Mouse (Mus musculus) embryo, embryonic 9.5 days (tissue): ENCODE data around the gene Xpot.

Experiments
- DNase-seq: peaks from one replicate; pipeline ENCODE4 v3.0.0-alpha.2; 2017; ENCODE audit errors: extremely low spot score

Xpot gene

GRCm38 (mm10) chr10:121626186-121626882 is at the start of gene Xpot:
TSS of gene Xpot (minus strand) at chr10:121626332.
- DNase-seq, result peak; percentile 98

GRCm38 (mm10) chr10:121669103-121669502 is 43.0 kb upstream of the Xpot start:
- no peak for DNase-seq

- no peak for DNase-seq
Observed at GRCm38 (mm10) chr10:121665631-121666145, 39.6 kb upstream of the Xpot start.

GRCm38 (mm10) chr10:121663599-121663998 is 37.5 kb upstream of the Xpot start:
- DNase-seq, result no peak

GRCm38 (mm10) chr10:121662711-121663110 is 36.6 kb upstream of the Xpot start:
- DNase-seq, result no peak

- no peak for DNase-seq
Observed at GRCm38 (mm10) chr10:121655907-121656306, 29.8 kb upstream of the Xpot start.

- no peak for DNase-seq
Observed at GRCm38 (mm10) chr10:121653079-121653478, 26.9 kb upstream of the Xpot start.

- DNase-seq, result no peak
Observed at GRCm38 (mm10) chr10:121646294-121646693, 20.2 kb upstream of the Xpot start.

GRCm38 (mm10) chr10:121642054-121642947 is 16.2 kb upstream of the Xpot start:
- peak; percentile 28 for DNase-seq

- DNase-seq, result peak; percentile 63
Observed at GRCm38 (mm10) chr10:121641272-121642053, 15.3 kb upstream of the Xpot start, which contains the start of gene D930020B18Rik. TSS of gene D930020B18Rik (plus strand) at chr10:121641588.

GRCm38 (mm10) chr10:121640944-121641271 is 14.8 kb upstream of the Xpot start:
- no peak for DNase-seq

- peak; percentile 58 for DNase-seq
Observed at GRCm38 (mm10) chr10:121640150-121640930, 14.2 kb upstream of the Xpot start.

- DNase-seq, result no peak
Observed at GRCm38 (mm10) chr10:121639573-121639972, 13.4 kb upstream of the Xpot start.

GRCm38 (mm10) chr10:121636276-121636675 is 10.1 kb upstream of the Xpot start:
- DNase-seq, result no peak

GRCm38 (mm10) chr10:121634159-121634558 is 8.0 kb upstream of the Xpot start:
- no peak for DNase-seq

GRCm38 (mm10) chr10:121628561-121629040 is 2.5 kb upstream of the Xpot start:
- DNase-seq, result no peak

- no peak for DNase-seq
Observed at GRCm38 (mm10) chr10:121627216-121627852, 1.2 kb upstream of the Xpot start.

GRCm38 (mm10) chr10:121625407-121626185 is 536 bp downstream of the Xpot start:
- DNase-seq, result no peak

- DNase-seq, result no peak
Observed at GRCm38 (mm10) chr10:121625006-121625405, 1.1 kb downstream of the Xpot start.

- no peak for DNase-seq
Observed at GRCm38 (mm10) chr10:121623670-121624069, 2.5 kb downstream of the Xpot start.
